ENCODE assay signal across 8 mouse cellular contexts in the genomic region with DNA sequence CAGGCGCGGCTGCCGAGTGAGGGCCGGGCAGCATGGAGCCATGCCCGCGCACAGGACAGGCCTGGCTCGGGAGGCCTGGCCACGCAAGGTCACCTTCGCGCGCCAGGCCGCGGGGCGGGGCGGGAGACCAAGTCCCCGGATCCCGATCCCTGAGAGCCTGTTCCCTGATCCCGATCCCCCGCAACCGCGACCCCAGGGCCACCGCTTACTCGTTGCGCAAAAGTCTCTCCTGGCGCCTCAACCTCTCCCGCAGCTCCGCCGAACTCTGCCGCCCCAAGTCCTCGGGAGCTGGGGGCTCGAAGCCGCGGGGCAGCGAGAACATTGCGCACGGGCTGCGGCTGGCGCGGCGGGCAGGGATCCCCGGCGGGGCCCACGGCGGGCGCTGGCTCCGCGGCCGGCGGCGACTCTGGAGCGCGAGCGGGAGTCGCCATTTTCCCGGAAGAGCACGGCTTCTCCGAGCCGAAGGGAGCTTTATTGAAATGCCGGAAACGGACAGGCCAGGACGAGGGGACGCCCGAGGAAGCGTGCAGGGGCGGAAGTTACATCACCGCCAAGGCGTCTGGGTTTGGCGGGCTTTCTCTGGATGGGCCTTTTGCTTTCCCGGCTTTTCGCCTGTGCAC. TPM values are rescaled to one million over a fixed set of nuclear protein-coding genes. Genes with fewer than 3 reads are reported as not detected.
DNase-seq lines count a peak whose midpoint lies in the region; ATAC-seq lines count a peak whose summit lies in the region.

A gene (minus strand): TSS at position 461 of the 620 bp plus-strand sequence.

- 1% methylated on average over 70 of the region's 70 CpGs for WGBS in hindbrain, embryonic 11.5 days

- DNase-seq in Muller cell, postnatal 12 days (ENCODE audit: inconsistent ontology term): peak; percentile 95
- peak; percentile 92 for DNase-seq in cerebellum, adult 9-11 months
- peak; percentile 87 to 96 for DNase-seq in frontal cortex, adult 2 months (ENCODE audit: extremely low spot score in 1 of 2, low spot score in 1 of 2)
- peak; percentile 97 for DNase-seq in hindbrain, embryonic 11.5 days (ENCODE audit: low spot score)
- DNase-seq in layer of hippocampus, postnatal 10 days (ENCODE audit: low spot score in 2 of 2): peak; percentile 91 to 93
- DNase-seq in lung, postnatal 10 days: peak; percentile 97
- peak; percentile 94 for DNase-seq in ovary, postnatal 36 days (ENCODE audit: low spot score)
- DNase-seq in thymus, postnatal 25 days: peak; percentile 89

- peak within 1 kb of the TSS; percentile 86 for H3K4me3 ChIP-seq in hindbrain, embryonic 11.5 days (ENCODE audit: low read depth, low read length)

- peak; percentile 97 for ATAC-seq in hindbrain, embryonic 11.5 days (ENCODE audit: low FRiP score)

- H3K27me3 ChIP-seq in hindbrain, embryonic 11.5 days (ENCODE audit: control insufficient read depth, insufficient read depth, low read length): no peaks in the 10 kb centered on the region

- H3K27ac ChIP-seq in hindbrain, embryonic 11.5 days (ENCODE audit: low read depth, low read length): peak within 1 kb of the TSS; percentile 85

- peak within 1 kb of the TSS; percentile 98 for H3K9ac ChIP-seq in hindbrain, embryonic 11.5 days (ENCODE audit: low read depth, low read length)

- peaks cover 19% of the 10 kb centered on the region for H3K36me3 ChIP-seq in hindbrain, embryonic 11.5 days (ENCODE audit: control insufficient read depth, insufficient read depth, low read length)

- no peaks in the 10 kb centered on the region for H3K9me3 ChIP-seq in hindbrain, embryonic 11.5 days (ENCODE audit: control insufficient read depth, low read length)

- H3K4me2 ChIP-seq in hindbrain, embryonic 11.5 days (replicated peaks; ENCODE audit: low read depth, low read length): peak within 1 kb of the TSS; percentile 65

- H3K4me1 ChIP-seq in hindbrain, embryonic 11.5 days (replicated peaks; ENCODE audit: control insufficient read depth, insufficient read depth, low read length): 0 out of 2 replicates have a peak, but pooled peaks cover 2% of the 10 kb centered on the region

RNA-seq across cellular contexts. Expression of the gene that starts here (rescaled TPM):
- polyA plus RNA-seq in frontal cortex, adult 2 months (2012; rRNA removed): 336 and 393 TPM in 2 replicates
- polyA plus RNA-seq in hindbrain, embryonic 11.5 days (2014; fragmentation: Nextera tagmentation; extraction: Ambion mirVana): 383 and 404 TPM in 2 replicates
- 100 to 1,000 TPM; 155 to 175 TPM for total RNA-seq in layer of hippocampus, postnatal 10 days (2021)

Comparison
In these comparisons a context has a peak if more than half of its experiments do, and no peak if none do; other contexts are left out.
1. Peak in every context shown above with its lines: DNase-seq, ATAC-seq, H3K4me3 ChIP-seq and H3K27ac ChIP-seq.